Mouse (Mus musculus) retina, adult 2 months (tissue): ENCODE data around the gene Cnnm1.

Experiments used
- DNase-seq: peaks from one replicate; pipeline ENCODE4 v3.0.0-alpha.2; 2012; ENCODE audit warnings: low read depth, low spot score

Cnnm1 gene

DNA sequence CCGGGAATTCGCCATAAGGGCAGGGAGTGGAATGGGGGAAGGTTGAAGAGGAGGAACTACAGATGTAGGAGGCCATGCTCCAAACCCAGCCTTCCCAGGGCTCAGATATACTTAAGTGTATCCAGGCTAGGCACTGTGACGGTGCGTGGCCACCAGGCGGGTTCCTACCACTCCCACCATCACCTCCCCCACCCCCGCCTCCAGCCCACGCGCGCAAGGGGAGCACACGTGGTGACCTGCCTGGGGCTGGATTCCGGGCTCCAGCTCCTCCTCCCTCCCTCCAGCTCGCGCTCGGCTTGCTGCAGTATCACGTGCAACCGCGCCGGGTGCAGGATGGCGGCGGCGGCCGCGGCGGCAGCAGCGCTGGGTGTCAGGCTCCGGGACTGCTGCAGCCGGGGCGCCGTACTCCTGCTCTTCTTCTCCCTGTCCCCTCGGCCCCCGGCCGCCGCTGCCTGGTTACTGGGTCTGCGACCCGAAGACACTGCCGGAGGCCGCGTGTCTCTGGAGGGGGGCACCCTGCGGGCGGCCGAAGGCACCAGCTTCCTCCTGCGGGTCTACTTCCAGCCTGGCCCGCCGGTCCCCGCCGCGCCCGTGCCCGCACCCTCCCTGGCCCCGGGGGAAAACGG lies at the start of gene Cnnm1:
Gene Cnnm1, plus strand, starts transcription at position 325 of the 626 bp plus-strand sequence.
- peak; percentile 28 for DNase-seq

DNA sequence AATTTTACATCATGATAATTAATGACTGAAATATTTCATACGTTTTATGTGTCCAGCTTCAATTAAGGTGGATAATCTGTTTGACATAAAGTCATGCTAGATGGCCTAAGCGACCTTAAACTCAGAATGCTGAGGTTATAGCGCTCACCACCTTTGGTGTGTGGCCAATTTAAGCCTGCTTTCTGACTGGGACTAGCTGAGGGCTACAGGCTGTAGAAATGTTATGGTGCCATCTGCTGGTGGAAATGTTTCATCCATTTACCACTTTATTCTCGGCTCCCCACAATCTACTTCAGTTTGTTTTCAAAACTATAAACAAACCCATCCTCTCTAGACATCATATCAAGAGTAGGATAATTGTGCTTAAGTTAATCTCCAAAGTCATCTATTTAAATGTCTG lies 43.9 kb upstream of the Cnnm1 start:
- peak; percentile 32 for DNase-seq

DNA sequence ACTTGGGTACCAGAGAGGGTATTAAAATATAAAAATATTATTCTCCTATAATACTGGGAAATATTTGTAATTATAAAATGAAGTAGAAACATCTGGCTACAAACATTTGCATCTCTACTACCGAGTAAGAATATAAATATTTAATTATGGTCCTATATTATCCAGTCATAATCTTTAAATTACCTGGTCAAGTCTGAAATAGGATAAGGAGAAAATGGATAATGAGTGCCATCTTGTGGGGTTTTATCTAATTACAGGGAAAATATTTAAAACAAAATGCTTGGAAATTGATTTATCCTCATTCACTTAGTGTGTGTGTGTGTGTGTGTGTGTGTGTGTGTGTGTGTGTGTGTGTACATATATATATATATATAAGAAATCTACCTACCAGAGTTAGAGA lies 33.1 kb upstream of the Cnnm1 start:
- no peak for DNase-seq

DNA sequence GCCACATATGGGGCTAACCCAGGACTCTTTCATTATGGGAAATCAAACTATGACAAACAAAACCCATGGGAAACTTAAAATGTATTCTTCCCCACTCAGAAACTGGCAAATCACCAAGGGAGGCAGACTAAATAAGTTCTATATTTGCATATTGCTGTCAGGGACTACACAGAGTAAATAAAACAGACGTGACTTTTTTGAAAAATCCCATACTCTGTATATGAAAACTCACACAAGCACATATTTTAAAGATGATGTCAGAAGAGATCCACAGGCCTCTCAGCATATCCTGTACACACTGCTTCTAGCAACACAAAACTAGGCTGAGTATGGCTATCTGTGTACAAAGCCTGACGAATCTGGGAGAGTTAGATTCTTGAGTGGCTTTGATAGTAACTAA lies 24.7 kb upstream of the Cnnm1 start:
- DNase-seq: no peak

DNA sequence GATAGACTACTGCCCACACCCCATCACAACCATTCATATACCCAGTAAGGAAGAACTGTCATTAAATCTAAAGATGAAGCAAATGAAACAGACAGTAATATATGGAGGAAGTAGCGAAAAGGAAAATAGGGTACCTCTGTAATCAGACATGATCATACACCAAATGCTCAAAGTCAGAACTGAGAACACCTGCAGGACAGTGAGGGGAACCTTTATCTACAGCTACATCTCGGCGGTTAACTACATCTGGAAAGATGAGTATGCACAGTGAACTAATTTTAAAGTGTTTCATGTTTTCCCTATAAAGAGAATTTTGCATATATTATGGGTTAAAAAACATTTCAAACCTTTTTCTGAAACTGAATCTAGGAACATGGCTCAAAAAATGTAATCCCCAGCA lies 19.7 kb upstream of the Cnnm1 start:
- DNase-seq: no peak

DNA sequence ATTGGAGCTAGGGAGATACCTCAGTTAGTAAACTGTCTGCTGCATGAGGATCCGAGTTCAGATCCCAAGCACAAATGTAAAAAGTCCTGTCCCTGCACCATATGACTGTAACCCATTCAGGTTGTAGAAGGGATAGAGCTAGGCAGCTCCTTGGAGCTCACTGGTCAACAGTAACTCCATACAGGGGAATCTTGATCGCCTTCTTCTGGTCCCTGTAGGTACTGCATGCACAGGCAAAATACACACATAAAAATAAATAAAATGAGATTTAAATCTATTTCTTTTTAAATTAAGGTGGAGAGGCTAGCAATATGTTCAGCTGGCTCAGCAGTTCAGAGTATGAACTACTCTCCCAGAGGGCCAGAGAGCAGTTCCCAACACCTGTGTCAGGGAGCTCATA lies 16.2 kb upstream of the Cnnm1 start:
- no peak for DNase-seq

DNA sequence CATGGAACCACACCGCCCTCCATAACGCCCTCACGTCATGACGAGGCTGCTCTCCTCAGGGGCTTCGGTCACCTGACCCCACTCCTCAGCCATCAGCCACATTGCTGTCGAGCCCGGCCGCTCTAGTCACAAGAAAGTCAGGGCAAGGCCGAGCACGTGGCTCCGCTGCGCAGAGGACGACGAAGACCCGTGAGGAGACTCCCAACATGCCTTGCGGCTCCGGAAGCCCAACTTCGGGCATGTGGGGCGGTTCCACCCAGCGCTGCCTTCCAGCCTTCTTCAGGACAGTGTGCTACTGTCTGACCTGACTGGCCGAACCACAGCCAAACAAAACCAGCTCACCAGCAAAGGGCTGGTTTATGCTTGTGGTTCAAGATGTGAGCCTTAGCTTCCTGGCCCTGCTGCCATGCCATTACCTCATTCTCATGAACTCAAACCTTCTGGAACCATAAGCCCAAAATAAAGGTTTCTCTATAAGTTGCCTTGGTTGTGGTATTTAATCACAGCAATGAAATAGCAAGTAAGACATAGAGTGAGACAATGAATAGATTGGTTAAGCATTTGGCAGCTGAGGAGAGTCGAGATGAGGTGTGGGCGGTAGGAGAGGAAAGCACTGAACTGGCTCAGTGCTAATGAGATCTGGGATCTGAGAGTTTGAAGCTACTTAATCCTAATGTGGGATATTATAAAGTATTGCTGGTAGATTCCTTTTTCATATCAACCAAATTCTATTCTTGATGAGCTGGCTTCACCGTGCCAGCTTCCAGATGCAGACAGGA lies 12.6 kb upstream of the Cnnm1 start:
- DNase-seq: no peak

DNA sequence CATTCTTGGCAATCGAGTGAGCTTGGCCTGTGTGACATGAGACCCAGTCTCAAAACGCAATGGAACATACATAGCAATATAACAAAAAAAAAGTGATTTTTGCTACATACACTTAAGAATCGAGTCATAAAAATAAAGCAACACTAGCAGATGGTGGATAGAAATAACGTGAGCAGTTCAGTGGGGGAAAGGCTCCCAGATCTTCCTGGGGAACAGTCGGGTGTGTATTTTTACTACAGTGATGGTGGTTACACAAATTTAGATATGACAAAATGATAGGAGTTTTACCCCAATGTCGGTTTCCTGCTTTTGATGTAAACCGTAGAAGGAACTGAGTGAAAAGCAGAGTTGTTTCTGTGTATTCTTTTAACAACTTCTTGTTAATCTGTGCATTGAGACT lies 990 bp upstream of the Cnnm1 start:
- no peak for DNase-seq

DNA sequence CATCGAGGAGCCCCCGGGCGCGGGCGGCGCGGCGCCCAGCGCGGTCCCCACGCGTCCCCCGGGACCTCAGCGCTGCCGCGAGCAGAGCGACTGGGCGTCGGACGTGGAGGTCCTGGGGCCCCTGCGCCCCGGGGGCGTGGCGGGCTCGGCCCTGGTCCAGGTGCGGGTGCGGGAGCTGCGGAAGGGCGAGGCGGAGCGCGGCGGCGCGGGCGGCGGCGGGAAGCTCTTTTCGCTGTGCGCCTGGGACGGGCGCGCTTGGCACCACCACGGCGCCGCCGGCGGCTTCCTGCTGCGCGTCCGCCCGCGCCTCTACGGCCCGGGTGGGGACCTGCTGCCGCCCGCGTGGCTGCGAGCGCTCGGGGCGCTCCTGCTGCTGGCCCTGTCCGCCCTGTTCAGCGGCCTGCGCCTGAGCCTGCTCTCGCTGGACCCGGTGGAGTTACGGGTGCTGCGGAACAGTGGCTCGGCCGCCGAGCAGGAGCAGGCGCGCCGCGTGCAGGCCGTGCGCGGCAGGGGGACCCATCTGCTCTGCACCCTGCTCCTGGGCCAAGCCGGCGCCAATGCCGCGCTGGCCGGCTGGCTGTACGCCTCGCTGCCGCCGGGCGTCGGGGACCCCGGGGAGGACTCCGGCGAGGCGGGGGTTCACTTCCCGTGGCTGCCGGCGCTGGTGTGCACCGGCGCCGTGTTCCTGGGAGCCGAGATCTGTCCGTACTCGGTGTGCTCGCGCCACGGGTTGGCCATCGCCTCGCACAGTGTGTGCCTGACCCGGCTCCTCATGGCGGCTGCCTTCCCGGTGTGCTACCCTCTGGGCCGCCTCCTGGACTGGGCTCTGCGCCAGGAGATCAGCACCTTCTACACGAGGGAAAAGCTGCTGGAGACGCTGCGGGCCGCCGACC lies 778 bp downstream of the Cnnm1 start:
- DNase-seq: no peak

DNA sequence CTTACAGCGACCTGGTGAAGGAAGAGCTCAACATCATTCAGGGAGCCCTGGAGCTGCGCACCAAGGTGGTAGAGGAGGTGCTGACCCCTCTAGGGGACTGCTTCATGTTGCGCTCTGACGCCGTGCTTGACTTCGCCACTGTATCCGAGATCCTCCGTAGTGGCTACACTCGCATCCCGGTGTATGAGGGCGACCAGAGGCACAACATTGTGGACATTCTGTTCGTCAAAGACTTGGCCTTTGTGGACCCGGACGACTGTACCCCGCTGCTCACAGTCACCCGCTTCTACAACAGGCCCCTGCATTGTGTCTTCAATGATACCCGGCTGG lies 1.4 kb downstream of the Cnnm1 start:
- DNase-seq: no peak

DNA sequence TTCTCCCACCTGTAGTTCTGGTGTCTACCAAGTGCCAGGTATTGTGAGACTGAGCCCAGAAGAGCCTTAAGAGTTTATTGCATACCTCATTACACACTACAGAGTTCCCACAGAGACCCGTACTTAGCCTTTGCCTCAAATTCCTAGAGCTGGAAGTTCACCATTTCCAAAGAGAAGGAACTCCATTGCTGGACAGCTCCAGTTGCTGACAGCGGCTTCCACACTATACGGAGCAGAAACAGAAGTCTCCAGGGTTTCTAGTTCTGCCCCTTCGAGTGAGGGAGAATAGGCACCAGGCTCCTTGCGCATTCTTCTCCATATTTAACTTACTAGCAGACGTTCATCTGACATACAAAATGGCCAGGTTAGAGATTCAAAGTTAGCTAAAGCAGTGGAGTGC lies 2.0 kb downstream of the Cnnm1 start:
- DNase-seq: no peak

DNA sequence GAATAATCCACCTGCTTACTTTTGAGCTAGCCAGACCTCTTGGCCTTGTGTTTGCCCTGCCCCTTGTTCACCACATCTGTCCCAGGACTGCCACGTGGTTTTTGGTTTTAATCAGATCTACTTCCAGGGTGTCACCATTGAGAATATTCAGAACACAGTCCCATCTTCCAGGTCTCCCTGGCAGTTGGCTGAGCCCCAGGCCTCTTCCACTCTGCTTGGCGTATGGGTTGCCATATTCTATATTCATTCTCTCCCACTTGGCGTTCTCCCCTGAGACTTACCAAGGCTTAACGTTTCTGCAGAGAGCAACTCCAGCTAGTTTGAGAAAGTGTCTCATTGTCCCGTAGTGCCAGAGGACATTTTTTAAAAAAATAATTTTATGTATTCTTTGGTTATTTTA lies 2.7 kb downstream of the Cnnm1 start:
- DNase-seq: no peak

DNA sequence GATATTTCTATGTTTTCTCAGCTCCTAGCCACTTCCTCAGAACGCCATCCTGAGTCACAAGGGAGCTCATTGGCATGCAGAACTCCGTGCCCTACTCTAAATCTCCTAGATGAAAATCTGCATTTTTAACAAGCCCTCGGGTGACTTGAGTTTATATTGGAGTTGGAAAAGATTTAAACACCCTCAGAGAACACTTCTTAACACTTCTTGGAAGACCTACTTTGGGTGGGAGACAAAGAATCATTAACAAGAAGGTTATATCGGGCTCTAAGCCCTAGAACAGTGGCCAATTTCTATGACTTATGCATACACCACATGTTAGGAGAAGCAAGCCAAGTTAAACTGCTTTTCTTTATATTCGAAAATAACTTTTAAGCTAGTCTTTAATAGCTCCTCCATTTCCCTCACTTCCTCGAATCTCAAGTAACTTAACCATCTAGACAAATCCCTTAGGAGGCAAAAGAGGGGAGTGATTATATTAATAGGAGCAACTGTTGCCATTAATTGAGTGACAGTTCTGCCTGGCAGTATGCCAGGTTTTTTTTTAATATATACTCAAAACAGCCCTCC lies 4.5 kb downstream of the Cnnm1 start:
- no peak for DNase-seq

DNA sequence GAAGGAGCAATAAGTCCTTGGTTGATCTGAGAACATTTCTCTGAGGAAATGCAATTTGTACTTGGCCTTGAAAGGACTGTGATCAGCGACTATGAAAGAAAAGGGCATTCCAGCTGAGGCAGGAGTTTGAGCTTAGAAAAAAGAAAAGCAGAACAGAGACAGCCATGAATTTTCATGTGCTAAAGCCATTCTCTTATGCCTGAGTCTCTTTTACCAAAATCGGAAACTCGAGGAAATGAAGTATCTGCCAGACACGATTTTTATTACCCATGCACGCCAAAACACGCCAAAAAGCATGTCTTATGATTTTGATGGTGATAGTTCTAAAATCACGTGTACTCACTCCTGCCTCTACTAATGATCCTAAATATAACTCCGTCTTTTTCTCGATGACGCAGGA lies 11.3 kb downstream of the Cnnm1 start:
- DNase-seq: no peak

DNA sequence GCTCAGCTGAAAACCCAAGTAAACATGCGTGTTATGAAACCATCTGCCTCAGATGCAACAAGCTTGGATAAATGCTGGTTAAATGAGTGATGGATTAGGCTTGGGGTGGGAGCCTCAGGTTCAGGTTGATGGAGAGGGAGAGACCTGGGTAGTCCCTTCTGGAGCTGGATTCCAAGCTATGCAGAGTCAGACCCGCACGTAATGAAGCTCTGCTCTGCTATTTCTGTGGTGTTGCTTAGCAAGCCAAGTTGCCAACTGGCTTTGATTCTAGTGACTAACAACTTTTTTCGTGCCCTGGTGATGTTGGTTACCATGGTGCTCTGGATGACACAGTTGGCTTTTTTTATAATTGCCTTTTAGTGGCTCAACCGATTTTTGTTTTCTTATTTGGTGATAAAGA lies 11.9 kb downstream of the Cnnm1 start:
- DNase-seq: no peak

DNA sequence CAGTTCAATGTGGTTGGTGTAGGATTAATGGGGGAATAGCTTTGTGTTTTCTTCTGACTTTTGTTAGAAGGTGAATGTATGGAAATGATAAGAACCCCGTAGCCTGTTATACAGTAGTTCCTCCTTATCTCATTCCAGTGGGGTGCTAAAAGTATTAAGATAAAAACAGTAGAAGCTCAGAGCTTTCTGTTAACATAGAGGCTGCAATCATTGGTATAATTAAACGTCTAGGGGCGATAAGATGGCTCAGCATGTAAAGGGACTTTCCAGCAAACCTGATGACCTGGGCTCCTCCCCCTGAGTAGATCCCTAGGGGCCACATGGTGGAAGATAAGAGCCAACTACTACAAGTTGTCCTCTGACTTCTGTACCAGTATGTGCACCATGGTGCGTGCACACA lies 12.8 kb downstream of the Cnnm1 start:
- no peak for DNase-seq

DNA sequence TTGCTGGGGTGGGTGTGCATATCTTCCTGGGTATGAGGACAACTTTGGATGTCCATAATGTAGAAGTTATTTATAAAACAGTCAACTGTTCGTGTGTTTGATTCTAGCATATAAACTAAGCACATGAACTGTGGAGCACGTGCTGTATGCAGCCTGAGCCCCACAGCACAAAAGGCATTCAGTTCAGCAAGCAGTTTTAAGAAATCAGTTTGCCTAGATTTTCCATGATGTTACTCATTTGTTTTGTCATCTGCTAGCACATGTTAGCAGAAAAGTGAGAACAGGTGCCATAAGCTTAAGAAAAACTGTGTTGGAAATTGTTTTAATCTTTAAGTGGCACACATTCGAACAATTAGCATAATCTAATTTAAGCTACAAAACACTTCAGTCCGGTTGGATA lies 19.7 kb downstream of the Cnnm1 start:
- DNase-seq: no peak

DNA sequence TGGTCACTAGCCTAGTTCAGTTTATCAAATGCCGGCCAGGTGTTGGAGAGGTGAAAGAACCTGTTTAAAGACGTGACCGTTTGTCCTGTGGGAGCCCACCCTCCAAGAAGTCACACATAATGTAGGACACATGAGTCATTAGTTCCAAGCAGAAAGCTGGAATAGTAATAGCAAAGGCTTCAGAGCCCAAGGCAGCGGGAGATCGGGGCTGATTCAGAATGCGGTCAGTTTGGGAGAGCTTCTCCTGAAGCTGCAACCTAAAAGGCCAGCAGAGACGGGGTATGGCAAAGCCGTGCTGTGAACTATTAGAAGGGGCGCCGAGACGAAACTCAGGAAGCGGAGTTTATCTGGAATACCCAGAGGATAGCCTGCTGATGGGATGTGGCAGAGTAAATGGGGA lies 20.2 kb downstream of the Cnnm1 start:
- DNase-seq: no peak

DNA sequence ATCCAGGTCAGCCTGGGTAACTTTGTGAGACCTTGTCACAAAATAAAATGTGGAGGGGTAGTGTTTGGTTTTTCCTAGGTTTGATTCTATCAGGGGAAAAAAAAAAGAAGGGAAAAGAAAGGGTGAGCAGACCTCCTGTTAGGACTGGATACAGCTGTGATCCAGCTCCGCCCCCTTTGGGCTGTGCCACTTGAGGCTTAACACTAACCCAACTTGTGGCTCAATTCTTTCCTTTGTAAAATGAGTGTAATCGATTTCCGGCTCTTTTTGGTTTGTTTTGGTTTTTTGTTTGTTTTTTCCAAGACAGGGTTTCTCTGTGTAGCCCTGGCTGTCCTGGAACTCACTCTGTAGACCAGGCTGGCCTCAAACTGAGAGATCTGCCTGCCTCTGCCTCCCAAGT lies 21.9 kb downstream of the Cnnm1 start:
- DNase-seq: no peak

DNA sequence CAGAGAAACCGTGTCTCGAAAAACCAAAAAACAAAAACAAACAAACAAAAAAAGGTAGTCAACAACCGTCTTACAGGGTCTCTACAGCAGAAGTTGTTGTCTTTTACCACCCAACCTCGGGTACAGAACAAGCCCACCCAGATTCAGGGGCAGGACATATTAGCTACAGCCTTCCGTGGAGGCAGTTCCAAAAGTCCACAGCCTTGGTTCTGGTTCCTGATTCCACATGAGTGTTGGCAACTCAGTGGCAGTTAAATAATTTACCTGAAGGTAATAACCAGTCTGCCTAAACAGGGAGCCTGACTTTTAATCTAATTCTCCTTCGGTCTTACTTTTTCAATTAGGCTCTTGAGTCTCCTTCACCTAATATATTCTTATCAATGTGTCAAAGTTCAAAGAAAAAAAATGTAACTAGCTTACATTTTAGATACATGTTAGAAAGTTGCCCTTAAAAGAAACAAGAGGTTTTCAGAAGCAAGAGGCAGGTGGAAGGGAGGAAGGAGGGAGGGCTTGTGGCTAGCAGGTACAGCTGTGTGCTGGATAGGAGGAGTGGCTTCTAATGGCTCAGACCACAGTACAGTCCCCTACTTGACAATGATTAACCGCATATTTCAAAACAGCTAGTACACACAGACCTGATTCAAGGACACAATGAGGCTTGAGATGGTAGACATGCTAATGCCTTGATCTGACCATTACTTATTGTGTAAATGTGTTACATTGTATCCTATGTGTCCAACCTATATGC lies 23.5 kb downstream of the Cnnm1 start:
- no peak for DNase-seq

DNA sequence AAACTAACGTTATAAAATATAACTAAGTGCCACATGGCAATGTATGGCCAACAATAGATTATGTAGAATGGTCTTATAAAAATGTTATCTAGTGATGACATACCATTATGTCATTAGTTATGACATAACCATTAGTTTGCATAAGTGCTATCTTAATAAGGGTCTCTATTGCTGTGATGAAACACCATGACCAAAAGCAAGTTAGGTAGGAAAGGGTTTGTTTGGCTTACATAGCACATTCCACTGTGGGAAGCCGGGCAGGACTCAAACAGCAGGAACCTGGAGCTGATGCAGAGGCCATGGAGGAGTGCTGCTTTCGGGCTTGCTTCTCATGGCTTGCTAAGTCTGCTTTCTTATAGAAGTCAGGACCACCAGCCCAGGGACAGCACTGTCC lies 24.1 kb downstream of the Cnnm1 start:
- DNase-seq: no peak

DNA sequence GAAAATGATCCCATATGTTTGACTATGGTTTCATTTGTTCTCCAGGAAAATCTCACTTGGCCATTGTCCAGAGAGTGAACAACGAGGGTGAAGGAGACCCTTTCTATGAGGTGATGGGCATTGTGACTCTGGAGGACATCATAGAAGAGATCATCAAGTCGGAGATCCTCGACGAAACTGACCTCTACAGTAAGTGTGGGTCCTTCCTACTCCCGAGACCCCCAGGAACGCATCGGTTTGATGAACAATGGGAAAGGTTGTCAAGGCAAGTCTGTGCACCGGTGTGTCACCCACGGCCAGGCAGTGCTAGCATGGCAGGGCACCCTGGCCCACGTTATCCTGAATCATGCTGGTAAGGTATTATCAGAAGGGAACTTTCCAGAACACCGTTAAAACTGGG lies 24.8 kb downstream of the Cnnm1 start:
- DNase-seq: no peak
